In the genomic region with DNA sequence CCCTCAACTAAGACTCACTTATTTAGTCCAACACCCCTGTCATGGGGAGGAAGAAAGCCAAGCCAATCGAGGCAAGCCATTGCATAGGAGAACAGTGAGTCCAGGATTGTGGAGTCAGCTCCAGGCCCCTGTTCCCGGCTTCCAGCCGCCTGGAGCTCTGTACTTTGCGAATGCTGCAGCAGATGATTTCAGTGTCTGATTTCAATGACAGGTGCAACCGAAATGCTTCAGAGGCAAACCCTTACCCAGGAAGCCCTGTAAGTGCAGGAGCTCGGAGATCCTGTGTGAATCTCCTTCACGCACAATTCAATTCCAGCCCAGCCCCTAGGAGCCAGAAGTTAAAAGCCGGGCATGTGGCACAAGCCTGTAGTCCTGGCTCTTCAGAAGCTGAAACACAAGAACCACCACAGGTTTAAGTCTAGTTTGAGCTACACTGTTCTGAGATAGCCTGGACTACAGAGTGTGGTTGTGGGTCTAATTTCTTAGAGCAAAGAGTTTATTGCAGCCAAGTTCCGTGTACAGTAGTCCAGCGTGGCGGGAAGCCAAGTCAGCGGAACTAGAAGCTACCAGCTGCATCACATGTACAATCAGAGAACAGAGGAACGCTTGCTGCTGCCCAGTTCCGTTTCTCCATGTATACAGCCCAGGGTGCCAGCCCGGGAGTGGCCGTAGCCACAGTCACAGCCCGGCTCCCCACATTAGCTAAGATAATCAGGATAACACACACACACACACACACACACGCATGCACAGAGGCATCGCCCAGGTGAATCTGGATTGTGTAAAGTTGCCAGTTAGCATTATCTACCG, we compare ENCODE assay signal across 10 mouse cellular contexts. TPM values are rescaled to one million over a fixed set of nuclear protein-coding genes. Genes with fewer than 3 reads are reported as not detected.
DNase-seq lines count a peak whose midpoint lies in the region; TF ChIP-seq lines count a peak whose summit lies in the region.
"Had no signal": no experiment of that assay in that cellular context is flagged by ENCODE, and none has a peak within 500 bp of the region (broad histone marks: within the 10 kb centered on the region; RNA-seq: fewer than 3 reads in every experiment).

No protein-coding gene starts in this region.

- H3K4me1 ChIP-seq in cortical plate, adult 2 months (ENCODE audit: control insufficient read depth, insufficient read depth, low read length): 0 out of 2 replicates have a peak, but pooled peaks cover 6% of the 10 kb centered on the region

- H3K27ac ChIP-seq in gastrocnemius, adult 2 months: peak overlapping the region; percentile 66
- H3K27ac ChIP-seq in cortical plate, adult 2 months (ENCODE audit: insufficient read depth, low read length): peak overlapping the region; percentile 69
- H3K27ac ChIP-seq: limb, embryonic 13.5 days had no signal

- peak overlapping the region; percentile 52 for H3K4me3 ChIP-seq in gastrocnemius, adult 2 months
- H3K4me3 ChIP-seq in cortical plate, adult 2 months (ENCODE audit: insufficient read depth, low read length): no peak overlapping the region
- H3K4me3 ChIP-seq: limb, embryonic 13.5 days had no signal

- no peak for TF ChIP-seq POLR2A in cortical plate, adult 2 months (IDR thresholded peaks at IDR 0.05; ENCODE audit: extremely low read depth, insufficient read depth, low read length)

- DNase-seq in gastrocnemius, adult 2 months: peak; percentile 72
- no peak for DNase-seq in gastrocnemius, postnatal 25 days
- DNase-seq in left cerebral cortex, postnatal 10 days (ENCODE audit: extremely low spot score in 1 of 2, low spot score in 2 of 2): peak; percentile 64 to 78
- no peak for DNase-seq in left cerebral cortex, adult 11 months (ENCODE audit: low spot score)
- DNase-seq in NIH3T3 (ENCODE audit: low read depth): peak; percentile 34
- DNase-seq in yolk sac, embryonic 10.5 days (ENCODE audit: low spot score): no peak
- no peak for DNase-seq in embryo, embryonic 10.5 days (ENCODE audit: low spot score)
- DNase-seq: kidney, adult 8-10 months had no signal

- no peak for TF ChIP-seq CTCF in gastrocnemius, adult 2 months (IDR thresholded peaks at IDR 0.05)
- no peak for TF ChIP-seq CTCF in cortical plate, adult 2 months (IDR thresholded peaks at IDR 0.05; ENCODE audit: extremely low read depth, insufficient read depth, low read length)

- intact Hi-C loops in gastrocnemius, adult 2 months (cut with DNase I): loop anchor here (5.0 kb wide), 1 partner anchor 36 kb away; no protein-coding TSS in a partner anchor
- intact Hi-C loops in left cerebral cortex, postnatal 10 days (cut with DNase I): no loop called here

RNA-seq across cellular contexts. Expression of a gene that starts 31.0 kb away (rescaled TPM):
- total RNA-seq in gastrocnemius, adult 2 months (2021): 10 to 100 TPM; 11.5 to 13.6 TPM
- 10 to 100 TPM; 13.8 to 16.2 TPM for total RNA-seq in gastrocnemius, postnatal 25 days (2021)
- 10 to 100 TPM; 65.0 to 69.0 TPM for total RNA-seq in left cerebral cortex, postnatal 10 days (2021)
- polyA plus RNA-seq in cortical plate, adult 2 months (2012; rRNA removed): 34.6 and 36.9 TPM in 2 replicates

RNA-seq across cellular contexts. Expression of a gene that starts 53.5 kb away (rescaled TPM):
- total RNA-seq in gastrocnemius, adult 2 months (2021): 10 to 100 TPM; 52.3 to 52.8 TPM
- total RNA-seq in gastrocnemius, postnatal 25 days (2021): 10 to 100 TPM; 40.7 to 45.1 TPM
- 100 to 1,000 TPM; 144 to 145 TPM for total RNA-seq in left cerebral cortex, postnatal 10 days (2021)
- 190 and 191 TPM in 2 replicates for polyA plus RNA-seq in cortical plate, adult 2 months (2012; rRNA removed)

Comparison
In these comparisons a context has a peak if more than half of its experiments do, and no peak if none do; other contexts are left out.
1. DNase-seq: peak in gastrocnemius, adult 2 months (single experiment), left cerebral cortex, postnatal 10 days (2 of 2) and NIH3T3 (single experiment); none in gastrocnemius, postnatal 25 days (single experiment), left cerebral cortex, adult 11 months (single experiment), yolk sac, embryonic 10.5 days (single experiment) and embryo, embryonic 10.5 days (single experiment).